Mouse (Mus musculus): ENCODE measurements around the gene Cracr2b. TPM values are rescaled to one million over a fixed set of nuclear protein-coding genes. Genes with fewer than 3 reads are reported as not detected.

Gene Cracr2b
- polyA plus RNA-seq, 1 experiment from 2014 or later, result 5.4 TPM

DNA sequence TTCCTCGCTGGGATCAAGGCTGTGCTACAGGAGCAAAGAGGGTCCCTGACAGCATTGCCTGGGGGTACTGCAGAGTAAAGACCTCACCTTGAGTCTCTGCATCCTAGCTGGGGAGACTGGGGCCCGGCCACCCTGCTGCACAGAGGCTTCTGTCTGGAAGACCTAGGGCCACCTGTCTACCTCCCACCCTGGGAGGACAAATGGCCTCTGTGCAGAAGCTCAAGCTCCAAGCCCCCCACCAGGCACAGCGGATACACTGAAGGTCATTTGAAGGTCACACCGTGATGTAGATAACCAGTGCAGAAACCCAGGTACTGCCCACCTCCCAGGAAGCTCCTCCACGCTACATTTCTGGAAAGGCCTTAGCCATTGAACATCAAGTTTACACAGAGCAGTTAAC, 32.2 kb upstream of the Cracr2b start:
- Histone ChIP-seq H3K4me3 (peak overlapping the region; percentile 44), H3K4me1 (peaks cover 33% of the 10 kb centered on the region), H3K27me3 (peaks cover 20% of the 10 kb centered on the region), H3K9me3 (no peaks in the 10 kb centered on the region), H3K9ac (replicated peaks) (peak overlapping the region; percentile 70), H3K27ac (replicated peaks) (peak overlapping the region; percentile 60), H3K4me2 (replicated peaks) (peak overlapping the region; percentile 69), H3K36me3 (peaks cover 34% of the 10 kb centered on the region)
- no peak for ATAC-seq (ENCODE audit: low FRiP score, low read depth)
- WGBS, result 54% methylated on average over 5 of the region's 5 CpGs

DNA sequence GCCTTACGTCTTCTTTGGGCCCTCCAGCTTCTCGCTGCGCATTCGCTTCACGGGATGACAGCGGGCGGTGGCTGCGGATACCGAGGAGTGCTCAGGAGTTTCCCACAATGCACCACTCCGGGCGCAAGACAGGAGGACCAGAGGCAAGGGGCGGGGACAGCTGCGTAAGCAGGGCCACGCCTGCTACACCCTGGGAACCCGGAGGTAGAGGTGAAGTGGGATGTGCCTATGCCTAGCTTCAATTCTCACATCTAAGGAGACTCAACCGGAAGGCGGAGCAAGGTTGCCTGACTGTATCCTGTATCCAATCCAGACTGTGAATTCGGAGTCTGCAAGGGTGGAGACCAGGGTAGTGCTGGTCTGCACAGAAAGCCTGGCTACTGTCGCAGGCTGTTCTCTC, 31.6 kb upstream of the Cracr2b start, which contains the start of gene Cend1:
Gene Cend1 (minus strand): TSS at position 182 of the 400 bp plus-strand sequence.
- Histone ChIP-seq H3K27ac (replicated peaks) (peak within 1 kb of the TSS; percentile 60), H3K4me3 (peak within 1 kb of the TSS; percentile 44), H3K27me3 (peaks cover 19% of the 10 kb centered on the region; the same call in 1 of the 2 replicates), H3K36me3 (peaks cover 34% of the 10 kb centered on the region), H3K4me1 (peaks cover 39% of the 10 kb centered on the region), H3K4me2 (replicated peaks) (peak within 1 kb of the TSS; percentile 69), H3K9ac (replicated peaks) (peak within 1 kb of the TSS; percentile 70), H3K9me3 (no peaks in the 10 kb centered on the region)
- ATAC-seq (ENCODE audit: low FRiP score, low read depth), result peak; percentile 84
- WGBS, result 3% methylated on average over 19 of the region's 19 CpGs

DNA sequence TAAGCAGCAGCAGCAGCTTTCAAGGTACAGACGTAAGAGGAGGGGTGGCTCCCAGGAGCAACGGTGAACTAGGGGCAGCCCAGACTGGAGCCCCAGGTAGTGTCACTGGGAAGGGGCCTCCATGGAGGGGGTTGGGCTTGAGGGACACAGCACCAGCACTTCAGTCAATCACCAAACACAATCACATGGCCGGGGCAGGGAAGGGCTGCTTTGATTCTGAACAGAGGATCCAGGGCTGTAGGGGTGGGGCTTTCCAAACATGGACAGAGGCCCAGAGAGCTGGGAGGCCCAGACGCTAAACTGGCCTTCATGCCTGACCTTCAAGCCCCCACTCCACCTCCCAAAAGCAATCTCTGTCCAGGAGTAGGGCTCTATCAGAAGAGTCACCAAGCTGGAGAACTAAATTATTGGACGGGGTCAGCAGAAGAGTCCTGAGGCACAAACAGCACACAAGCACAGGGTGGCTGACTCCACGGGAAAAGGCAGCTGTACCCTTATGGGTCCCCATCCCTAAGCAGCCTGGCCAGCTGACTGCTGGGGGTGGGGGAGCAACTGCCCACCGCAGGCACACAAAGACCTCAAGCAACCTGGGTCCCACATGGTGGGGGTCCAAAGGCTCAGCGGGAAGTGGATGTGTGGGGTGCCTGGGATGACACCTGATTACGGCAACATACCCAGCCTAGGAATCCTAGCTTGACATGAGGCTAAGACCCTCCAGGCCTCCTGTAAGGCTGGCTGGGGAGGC, 30.9 kb upstream of the Cracr2b start:
- H3K9ac ChIP-seq (replicated peaks), result 0 out of 2 replicates have a peak overlapping the region, but pooled peaks have one; percentile 17

DNA sequence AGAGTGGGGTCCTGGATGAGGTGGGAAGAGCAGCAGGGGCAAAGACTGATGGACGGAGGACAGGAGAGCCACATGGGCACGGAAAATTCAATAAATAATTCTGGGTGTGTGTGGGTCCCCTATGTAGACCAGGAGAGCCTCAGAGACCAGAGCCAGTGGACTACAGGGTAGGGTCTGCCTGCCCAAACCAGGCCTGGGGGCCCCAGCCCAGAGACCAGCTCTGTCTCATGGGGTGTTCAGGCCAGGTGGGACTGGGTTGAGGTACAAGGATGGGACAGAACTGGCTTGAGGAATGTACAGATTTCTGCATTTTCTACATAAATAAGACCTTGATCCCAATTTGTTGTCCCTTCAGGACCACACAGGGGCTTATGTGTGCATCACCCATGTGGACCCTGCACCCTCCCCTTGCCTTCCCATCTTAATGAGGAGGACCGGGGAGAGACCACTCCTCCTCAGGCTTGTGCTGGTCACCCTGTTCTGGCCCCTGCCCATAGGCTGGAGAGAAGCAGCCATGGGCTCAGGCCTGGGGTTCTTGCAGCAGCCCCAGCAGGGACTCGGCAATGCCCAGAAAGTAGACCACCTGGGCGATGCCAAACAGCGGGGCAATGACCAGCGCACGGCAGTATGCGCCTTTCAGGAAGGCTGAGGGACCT, 30.2 kb upstream of the Cracr2b start:
- no peaks in the 10 kb centered on the region for H3K9me3 ChIP-seq
- no peak overlapping the region for H3K4me3 ChIP-seq
- H3K27me3 ChIP-seq, result peaks cover 15% of the 10 kb centered on the region
- H3K27ac ChIP-seq (replicated peaks), result no peak overlapping the region
- no peak for ATAC-seq (ENCODE audit: low FRiP score, low read depth)
- no peak overlapping the region for H3K4me2 ChIP-seq (replicated peaks)
- peaks cover 53% of the 10 kb centered on the region for H3K4me1 ChIP-seq
- WGBS, result 94% methylated on average over 9 of the region's 9 CpGs
- H3K36me3 ChIP-seq, result peaks cover 34% of the 10 kb centered on the region
- H3K9ac ChIP-seq (replicated peaks), result 0 out of 2 replicates have a peak overlapping the region, but pooled peaks have one; percentile 17

More for the DNA sequence above, 30.9 kb upstream of the Cracr2b start:
- peaks cover 19% of the 10 kb centered on the region; the same call in 1 of the 2 replicates for H3K27me3 ChIP-seq
- peak overlapping the region; percentile 44; the same call in 1 of the 2 replicates for H3K4me3 ChIP-seq
- 62% methylated on average over 9 of the region's 9 CpGs for WGBS
- H3K36me3 ChIP-seq, result peaks cover 34% of the 10 kb centered on the region
- peaks cover 46% of the 10 kb centered on the region for H3K4me1 ChIP-seq
- no peaks in the 10 kb centered on the region for H3K9me3 ChIP-seq
- peak overlapping the region; percentile 69 for H3K4me2 ChIP-seq (replicated peaks)
- peak; percentile 28; the same call in 1 of the 2 replicates for ATAC-seq (ENCODE audit: low FRiP score, low read depth)
- peak overlapping the region; percentile 60 for H3K27ac ChIP-seq (replicated peaks)

DNA sequence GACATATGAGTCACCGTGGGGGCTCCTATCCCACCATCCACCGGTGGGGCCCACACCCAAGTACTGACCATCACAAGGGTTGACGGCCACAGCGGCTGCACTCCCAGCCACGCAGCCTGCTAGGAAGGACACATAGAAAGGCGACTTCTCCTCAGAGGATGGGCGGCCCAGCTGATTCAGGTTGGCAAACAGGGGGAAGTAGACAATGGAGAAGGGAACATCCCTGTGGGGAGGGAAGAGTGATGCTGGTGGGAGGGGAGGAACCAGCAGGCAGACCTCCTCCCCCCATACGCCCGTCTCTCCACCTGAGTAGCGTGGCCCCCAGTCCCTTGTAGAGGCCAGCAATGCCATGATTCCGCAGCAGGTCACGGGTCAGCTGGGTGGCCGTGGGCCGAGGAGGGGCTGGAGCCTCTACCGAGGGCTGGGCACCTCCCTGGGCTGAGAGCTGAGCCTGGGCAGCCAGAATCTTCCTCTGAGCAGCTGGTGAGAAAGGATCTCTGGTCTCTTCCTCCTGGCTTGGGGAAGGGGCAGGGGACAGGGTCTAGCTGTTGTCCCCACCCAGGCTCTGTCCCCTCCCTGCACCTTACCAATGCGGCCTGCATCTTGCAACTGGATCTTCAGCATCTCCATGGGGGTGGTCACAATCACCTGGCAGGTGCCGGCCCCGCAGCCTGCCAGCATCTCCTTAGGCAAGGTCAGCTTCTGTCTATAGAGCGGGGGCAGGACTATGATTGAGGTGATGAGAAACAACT, 29.3 kb upstream of the Cracr2b start:
- Histone ChIP-seq H3K27me3 (peaks cover 8% of the 10 kb centered on the region), H3K4me3 (no peak overlapping the region), H3K4me1 (peaks cover 62% of the 10 kb centered on the region), H3K9ac (replicated peaks) (peak overlapping the region; percentile 39; the same call in 1 of the 2 replicates), H3K36me3 (peaks cover 34% of the 10 kb centered on the region), H3K9me3 (no peaks in the 10 kb centered on the region), H3K4me2 (replicated peaks) (no peak overlapping the region), H3K27ac (replicated peaks) (no peak overlapping the region)
- WGBS, result 91% methylated on average over 19 of the region's 19 CpGs
- ATAC-seq (ENCODE audit: low FRiP score, low read depth), result no peak

DNA sequence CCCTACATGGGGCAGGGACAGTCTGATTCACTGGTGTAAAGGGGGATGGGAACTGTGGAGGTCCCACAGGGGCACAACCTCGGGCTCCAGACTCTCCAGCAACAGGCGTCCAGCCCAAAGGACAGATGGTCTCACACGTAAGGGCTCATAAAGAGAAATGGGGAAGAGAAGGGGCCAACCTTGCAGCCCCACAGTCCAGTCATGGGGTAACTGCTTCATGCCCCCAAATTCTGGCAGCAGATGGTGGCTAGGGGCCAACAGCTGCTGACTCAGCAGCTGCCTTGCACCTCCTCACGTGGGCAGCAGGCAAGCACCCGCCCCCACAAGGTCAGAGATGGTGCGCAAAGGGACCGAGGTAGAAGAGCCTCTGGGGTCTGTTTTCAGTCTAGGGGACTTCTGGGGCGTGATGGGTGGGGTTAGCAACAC, 28.7 kb upstream of the Cracr2b start:
- ATAC-seq (ENCODE audit: low FRiP score, low read depth), result no peak
- Histone ChIP-seq H3K9me3 (no peaks in the 10 kb centered on the region), H3K36me3 (peaks cover 34% of the 10 kb centered on the region), H3K9ac (replicated peaks) (peak overlapping the region; percentile 39; the same call in 1 of the 2 replicates), H3K4me2 (replicated peaks) (no peak overlapping the region), H3K27ac (replicated peaks) (no peak overlapping the region), H3K27me3 (peaks cover 8% of the 10 kb centered on the region), H3K4me3 (no peak overlapping the region), H3K4me1 (peaks cover 67% of the 10 kb centered on the region)
- 91% methylated on average over 8 of the region's 8 CpGs for WGBS

DNA sequence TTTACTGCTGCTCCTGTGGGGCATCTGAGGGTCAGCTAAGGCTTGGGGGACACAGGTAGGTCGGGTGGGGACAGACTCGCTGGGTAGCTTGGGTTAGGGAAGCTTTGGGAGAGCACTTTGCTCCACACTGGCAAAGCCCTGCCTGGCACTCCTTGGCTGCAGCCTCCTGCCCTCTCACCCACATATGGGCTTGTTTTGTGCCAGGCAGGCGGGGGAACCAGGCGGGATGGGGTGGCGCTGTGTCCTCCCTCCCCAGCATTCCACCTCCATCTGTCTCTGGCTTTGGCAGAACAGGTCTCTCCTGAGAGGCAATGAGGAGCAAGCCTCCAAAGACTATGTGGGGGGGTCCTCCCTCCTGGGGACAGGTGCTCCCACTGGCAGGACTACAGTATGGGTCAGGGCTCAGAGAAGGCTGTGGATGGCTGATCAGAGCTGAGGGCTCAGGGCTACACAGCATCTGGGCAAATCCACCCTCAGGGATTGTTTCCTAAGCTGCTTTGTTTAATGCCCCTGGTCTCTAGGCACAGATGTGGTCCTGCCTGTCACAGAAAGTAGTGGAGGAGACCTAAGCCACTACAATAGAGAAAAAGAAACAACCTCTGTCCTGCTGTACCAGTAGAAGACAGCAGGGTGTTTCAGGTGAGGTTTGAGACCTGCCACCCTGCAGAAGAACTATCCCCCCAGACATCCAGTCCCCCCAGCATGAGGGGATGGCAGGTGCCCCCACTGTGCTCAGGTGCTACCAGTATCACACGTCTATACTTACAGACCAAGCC, 28.0 kb upstream of the Cracr2b start:
- H3K27ac ChIP-seq (replicated peaks), result no peak overlapping the region
- 87% methylated on average over 6 of the region's 6 CpGs for WGBS
- peaks cover 2% of the 10 kb centered on the region for H3K27me3 ChIP-seq
- peaks cover 71% of the 10 kb centered on the region for H3K4me1 ChIP-seq
- H3K9me3 ChIP-seq, result no peaks in the 10 kb centered on the region
- H3K4me3 ChIP-seq, result no peak overlapping the region
- peak overlapping the region; percentile 71; the same call in 1 of the 2 replicates for H3K9ac ChIP-seq (replicated peaks)
- ATAC-seq (ENCODE audit: low FRiP score, low read depth), result no peak
- peak overlapping the region; percentile 85 for H3K4me2 ChIP-seq (replicated peaks)
- peaks cover 34% of the 10 kb centered on the region for H3K36me3 ChIP-seq

DNA sequence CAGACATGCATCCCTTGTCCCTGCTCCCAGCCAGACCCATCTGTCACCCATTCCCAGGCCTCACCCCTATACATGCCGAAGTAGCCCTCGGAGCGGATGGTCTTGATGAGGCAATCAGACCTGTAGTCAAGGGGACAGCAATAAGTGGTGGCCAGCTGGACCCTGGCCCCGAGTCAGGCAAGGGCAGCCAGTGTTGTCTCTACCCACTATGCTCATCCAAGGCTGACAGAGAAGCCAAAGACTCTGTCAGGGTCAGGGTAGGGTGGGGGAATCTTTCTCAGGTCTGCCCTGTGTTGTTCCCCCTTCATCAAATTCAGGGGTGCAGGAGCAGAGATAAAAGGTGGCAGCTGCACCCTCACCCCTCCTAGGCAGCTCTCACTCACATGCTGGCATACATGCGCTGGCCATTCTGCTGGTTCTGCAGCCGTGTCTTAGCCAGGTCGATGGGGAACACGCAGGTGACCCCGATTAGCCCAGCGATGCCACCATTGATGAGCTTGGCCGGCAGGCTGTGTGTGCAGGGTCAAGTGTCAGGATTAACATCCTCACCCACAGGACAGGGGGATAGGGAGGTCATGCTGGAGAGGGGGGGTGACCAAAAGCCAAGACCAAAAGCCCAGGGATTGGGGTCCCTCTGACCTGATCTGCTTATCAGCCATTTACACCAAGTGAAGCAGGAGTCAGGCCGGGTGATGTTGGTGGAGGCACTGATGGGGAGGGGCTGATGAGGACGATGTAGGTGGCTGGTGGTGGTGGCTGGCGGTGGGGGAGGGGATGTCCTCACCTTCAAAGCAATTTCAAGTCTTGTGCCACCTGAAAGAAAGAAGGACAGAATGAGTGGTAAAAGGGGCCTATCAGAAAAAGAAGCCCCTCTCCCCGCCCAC, 27.1 kb upstream of the Cracr2b start:
- Histone ChIP-seq H3K4me1 (peaks cover 67% of the 10 kb centered on the region), H3K9ac (replicated peaks) (peak overlapping the region; percentile 71), H3K27ac (replicated peaks) (peak overlapping the region; percentile 84), H3K4me3 (peak overlapping the region; percentile 58), H3K27me3 (no peaks in the 10 kb centered on the region; the same call in 1 of the 2 replicates), H3K4me2 (replicated peaks) (peak overlapping the region; percentile 85), H3K36me3 (peaks cover 37% of the 10 kb centered on the region), H3K9me3 (no peaks in the 10 kb centered on the region)
- no peak for ATAC-seq (ENCODE audit: low FRiP score, low read depth)
- 71% methylated on average over 15 of the region's 15 CpGs for WGBS

DNA sequence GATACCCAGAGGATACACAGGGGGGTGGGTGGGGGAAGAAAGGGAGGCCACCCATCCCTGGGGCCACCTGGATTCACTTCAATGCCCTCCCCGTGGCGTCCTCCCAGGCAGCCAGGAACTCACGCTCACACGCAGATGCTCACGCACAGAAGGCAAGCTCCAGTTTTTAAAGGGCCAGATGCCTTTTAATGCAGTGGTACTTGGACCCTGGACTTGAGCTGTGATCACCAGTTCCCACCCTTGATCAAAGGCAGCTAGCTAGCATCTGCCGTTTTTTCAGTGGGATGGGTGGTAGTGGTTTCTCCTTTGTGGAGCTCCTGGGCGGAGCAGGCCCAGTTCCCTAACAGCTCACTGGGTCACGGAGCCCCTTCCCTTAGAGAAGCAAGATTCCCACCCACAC, 26.4 kb upstream of the Cracr2b start:
- Histone ChIP-seq H3K4me1 (peaks cover 60% of the 10 kb centered on the region), H3K4me2 (replicated peaks) (peak overlapping the region; percentile 85), H3K4me3 (peak overlapping the region; percentile 58), H3K9ac (replicated peaks) (peak overlapping the region; percentile 71), H3K9me3 (no peaks in the 10 kb centered on the region), H3K27ac (replicated peaks) (peak overlapping the region; percentile 84), H3K36me3 (peaks cover 44% of the 10 kb centered on the region), H3K27me3 (no peaks in the 10 kb centered on the region; the same call in 1 of the 2 replicates)
- ATAC-seq (ENCODE audit: low FRiP score, low read depth), result no peak
- WGBS, result 11% methylated on average over 8 of the region's 8 CpGs

DNA sequence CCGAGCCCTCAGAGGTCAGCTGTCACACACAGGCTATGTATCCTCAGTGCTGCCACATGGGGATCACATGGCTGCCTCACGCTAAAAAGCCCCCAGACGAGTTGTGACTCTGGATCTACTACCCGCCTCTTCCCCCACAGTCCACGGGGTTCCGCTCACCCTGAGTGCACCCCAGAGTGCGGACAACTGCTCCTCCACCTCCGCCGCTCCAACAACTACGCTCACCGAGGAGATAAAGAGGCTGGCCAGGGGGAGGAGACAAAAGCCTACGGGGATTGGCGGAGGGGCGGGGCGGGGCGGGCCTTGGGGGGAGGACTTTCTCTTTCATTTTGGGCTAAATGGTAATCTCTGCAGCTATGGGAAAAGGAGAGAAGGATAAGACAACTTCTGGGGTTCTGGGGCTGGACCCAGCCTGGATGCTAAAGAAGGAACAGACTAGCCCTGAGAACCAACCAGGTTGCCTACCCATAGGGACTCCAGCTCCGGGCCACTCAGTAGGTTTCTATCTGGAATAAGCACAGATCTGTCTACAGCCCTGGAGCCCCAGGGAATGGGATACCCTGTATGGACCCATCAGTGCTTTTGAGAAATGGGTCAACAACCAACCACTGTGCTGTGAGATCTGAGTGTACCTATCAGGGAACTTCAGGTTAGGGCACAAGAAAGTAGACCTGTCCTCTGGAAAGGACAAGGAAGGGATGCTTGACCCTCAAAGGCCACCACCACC, 25.6 kb upstream of the Cracr2b start:
- Histone ChIP-seq H3K27ac (replicated peaks) (peak overlapping the region; percentile 84), H3K4me2 (replicated peaks) (peak overlapping the region; percentile 85), H3K4me1 (peaks cover 52% of the 10 kb centered on the region), H3K9ac (replicated peaks) (peak overlapping the region; percentile 71), H3K4me3 (peak overlapping the region; percentile 58), H3K27me3 (no peaks in the 10 kb centered on the region; the same call in 1 of the 2 replicates), H3K36me3 (peaks cover 50% of the 10 kb centered on the region), H3K9me3 (no peaks in the 10 kb centered on the region)
- WGBS, result 4% methylated on average over 17 of the region's 17 CpGs
- peak; percentile 19; the same call in 1 of the 2 replicates for ATAC-seq (ENCODE audit: low FRiP score, low read depth)
